Mouse (Mus musculus) hindbrain, embryonic 10.5 days (tissue): ENCODE results near the gene Hist1h4c. TPM values are rescaled to one million over a fixed set of nuclear protein-coding genes. Genes with fewer than 3 reads are reported as not detected.
"Not testable (repeated sequence)": the region's sequence is repeated elsewhere in the genome, so short reads cannot be mapped to it uniquely, and the experiment has no call there.

Experiments
- DNase-seq: peaks from one replicate; pipeline ENCODE4 v3.0.0-alpha.2; 2017; ENCODE audit warnings: low spot score
- H3K27ac ChIP-seq: fragments of 300-500 bp; sonication (generic); 2 replicates; pipeline ENCODE4 v1.5.1; 2016; ENCODE audit warnings: mild to moderate bottlenecking, moderate library complexity
- H3K27me3 ChIP-seq: fragments of 300-500 bp; sonication (generic); 2 replicates; pipeline ENCODE4 v1.6.1; 2016; ENCODE audit warnings: mild to moderate bottlenecking; ENCODE audit not compliant: poor library complexity, insufficient read depth, severe bottlenecking
- H3K36me3 ChIP-seq: fragments of 300-500 bp; sonication (generic); 2 replicates; pipeline ENCODE4 v1.6.1; 2016; ENCODE audit warnings: mild to moderate bottlenecking, moderate library complexity
- H3K4me1 ChIP-seq: fragments of 300-500 bp; sonication (generic); replicated peaks from 2 replicates; pipeline ENCODE4 v1.6.1; 2016; ENCODE audit warnings: mild to moderate bottlenecking
- H3K4me3 ChIP-seq: fragments of 300-500 bp; sonication (generic); 2 replicates; pipeline ENCODE4 v1.5.1; 2016; ENCODE audit warnings: mild to moderate bottlenecking, moderate library complexity
- H3K9me3 ChIP-seq: fragments of 300-500 bp; sonication (generic); 2 replicates; pipeline ENCODE4 v1.6.1; 2016; ENCODE audit warnings: mild to moderate bottlenecking, moderate library complexity
- WGBS: fragments of 180-500 bp; shearing (Covaris S2); methylation state at CpG from one replicate; pipeline ENCODE4 v1.1.7; 2016; 5-methylcytosine and 5-hydroxymethylcytosine counted together
- polyA plus RNA-seq: library from polyadenylated mRNA; unstranded; fragments of >200 nt; fragmentation: Nextera tagmentation; extraction: Ambion mirVana; gene quantifications from 2 replicates; pipeline ENCODE4 v1.2.1, GENCODE M21; 2016

Hist1h4c gene
- polyA plus RNA-seq, 1 experiment from 2014 or later, result 5.4 TPM

GRCm38 (mm10) chr13:23717593-23718245 lies 19.5 kb upstream of the Hist1h4c start:
- WGBS, result 11% methylated on average over 2 of the region's 2 CpGs
- not testable (repeated sequence) for H3K4me3 ChIP-seq, H3K27me3 ChIP-seq, H3K27ac ChIP-seq, H3K9me3 ChIP-seq, H3K36me3 ChIP-seq, DNase-seq
- H3K4me1 ChIP-seq, result peaks cover 10% of the 10 kb centered on the region

- no peaks in the 10 kb centered on the region for H3K27me3 ChIP-seq
- WGBS, result 53% methylated on average over 11 of the region's 11 CpGs
- H3K27ac ChIP-seq, result no peak overlapping the region
- H3K9me3 ChIP-seq, result 0 out of 2 replicates have a peak, but pooled peaks cover 4% of the 10 kb centered on the region
- H3K4me3 ChIP-seq, result no peak overlapping the region
- DNase-seq, result no peak
- peaks cover 10% of the 10 kb centered on the region for H3K4me1 ChIP-seq
- H3K36me3 ChIP-seq, result no peaks in the 10 kb centered on the region
These were observed 18.9 kb upstream of the Hist1h4c start for GRCm38 (mm10) chr13:23717176-23717575.

- no peaks in the 10 kb centered on the region for H3K36me3 ChIP-seq
- no peak overlapping the region for H3K4me3 ChIP-seq
- 90% methylated on average over 5 of the region's 5 CpGs for WGBS
- peaks cover under 1% of the 10 kb centered on the region; the same call in 1 of the 2 replicates for H3K27me3 ChIP-seq
- 0 out of 2 replicates have a peak, but pooled peaks cover 4% of the 10 kb centered on the region for H3K9me3 ChIP-seq
- no peak for DNase-seq
- H3K27ac ChIP-seq, result no peak overlapping the region
- H3K4me1 ChIP-seq, result peaks cover 10% of the 10 kb centered on the region
These were observed 18.2 kb upstream of the Hist1h4c start for GRCm38 (mm10) chr13:23716261-23717042.

GRCm38 (mm10) chr13:23710374-23711089 lies 12.3 kb upstream of the Hist1h4c start, which contains the start of gene Hfe:
Gene Hfe (minus strand): TSS chr13:23710854.
- H3K4me3 ChIP-seq, result peak within 1 kb of the TSS; percentile 46
- no peaks in the 10 kb centered on the region for H3K9me3 ChIP-seq
- DNase-seq, result peak; percentile 69
- H3K36me3 ChIP-seq, result no peaks in the 10 kb centered on the region
- H3K27ac ChIP-seq, result peak within 1 kb of the TSS; percentile 78
- peaks cover 31% of the 10 kb centered on the region for H3K4me1 ChIP-seq
- 4% methylated on average over 17 of the region's 17 CpGs for WGBS
- H3K27me3 ChIP-seq, result peaks cover 26% of the 10 kb centered on the region; the same call in 1 of the 2 replicates

- peak; percentile 49 for DNase-seq
- Histone ChIP-seq H3K27me3 (peaks cover 26% of the 10 kb centered on the region; the same call in 1 of the 2 replicates), H3K27ac (peak overlapping the region; percentile 78), H3K36me3 (no peaks in the 10 kb centered on the region), H3K4me1 (peaks cover 26% of the 10 kb centered on the region), H3K4me3 (peak overlapping the region; percentile 46), H3K9me3 (no peaks in the 10 kb centered on the region)
- 11% methylated on average over 15 of the region's 15 CpGs for WGBS
These were observed 11.6 kb upstream of the Hist1h4c start for GRCm38 (mm10) chr13:23709714-23710373.

- peaks cover 23% of the 10 kb centered on the region for H3K4me1 ChIP-seq
- no peak for DNase-seq
These were observed 10.4 kb upstream of the Hist1h4c start for GRCm38 (mm10) chr13:23708654-23709053.

GRCm38 (mm10) chr13:23708041-23708440 lies 9.8 kb upstream of the Hist1h4c start:
- Histone ChIP-seq H3K27me3 (peaks cover 29% of the 10 kb centered on the region; the same call in 1 of the 2 replicates), H3K4me3 (no peak overlapping the region), H3K36me3 (no peaks in the 10 kb centered on the region), H3K9me3 (no peaks in the 10 kb centered on the region), H3K4me1 (peaks cover 23% of the 10 kb centered on the region), H3K27ac (no peak overlapping the region)
- no peak for DNase-seq
- WGBS, result 82% methylated on average over 4 of the region's 4 CpGs

More at GRCm38 (mm10) chr13:23708654-23709053, 10.4 kb upstream of the Hist1h4c start:
- no peak overlapping the region for H3K27ac ChIP-seq
- no peaks in the 10 kb centered on the region for H3K9me3 ChIP-seq
- H3K36me3 ChIP-seq, result no peaks in the 10 kb centered on the region
- H3K4me3 ChIP-seq, result no peak overlapping the region
- peaks cover 29% of the 10 kb centered on the region; the same call in 1 of the 2 replicates for H3K27me3 ChIP-seq
- WGBS, result 80% methylated on average over 4 of the region's 4 CpGs

- Histone ChIP-seq H3K4me1 (peaks cover 23% of the 10 kb centered on the region), H3K27ac (no peak overlapping the region), H3K36me3 (no peaks in the 10 kb centered on the region), H3K9me3 (no peaks in the 10 kb centered on the region), H3K27me3 (peaks cover 29% of the 10 kb centered on the region; the same call in 1 of the 2 replicates), H3K4me3 (no peak overlapping the region)
- no peak for DNase-seq
- WGBS, result 93% methylated on average over 12 of the region's 12 CpGs
These were observed 8.5 kb upstream of the Hist1h4c start for GRCm38 (mm10) chr13:23706771-23707170.

- H3K27me3 ChIP-seq, result peaks cover 22% of the 10 kb centered on the region; the same call in 1 of the 2 replicates
- no peaks in the 10 kb centered on the region for H3K9me3 ChIP-seq
- H3K27ac ChIP-seq, result no peak overlapping the region
- peaks cover 26% of the 10 kb centered on the region for H3K4me1 ChIP-seq
- no peaks in the 10 kb centered on the region for H3K36me3 ChIP-seq
- no peak overlapping the region for H3K4me3 ChIP-seq
- DNase-seq, result no peak
- WGBS, result 91% methylated on average over 7 of the region's 7 CpGs
These were observed 7.6 kb upstream of the Hist1h4c start for GRCm38 (mm10) chr13:23705751-23706356.

- H3K36me3 ChIP-seq, H3K27ac ChIP-seq, H3K4me3 ChIP-seq, H3K9me3 ChIP-seq, DNase-seq: not testable (repeated sequence)
- 82% methylated on average over 2 of the region's 2 CpGs for WGBS
- Histone ChIP-seq H3K27me3 (peaks cover 12% of the 10 kb centered on the region; the same call in 1 of the 2 replicates), H3K4me1 (peaks cover 14% of the 10 kb centered on the region)
These were observed 4.5 kb upstream of the Hist1h4c start for GRCm38 (mm10) chr13:23702801-23703200.

- H3K9me3 ChIP-seq, result no peaks in the 10 kb centered on the region
- H3K27ac ChIP-seq, result no peak overlapping the region
- no peak for DNase-seq
- no peaks in the 10 kb centered on the region for H3K36me3 ChIP-seq
- 80% methylated on average over 4 of the region's 4 CpGs for WGBS
- peaks cover 6% of the 10 kb centered on the region; the same call in 1 of the 2 replicates for H3K27me3 ChIP-seq
- no peak overlapping the region for H3K4me3 ChIP-seq
- H3K4me1 ChIP-seq, result peaks cover 19% of the 10 kb centered on the region
These were observed 4.0 kb upstream of the Hist1h4c start for GRCm38 (mm10) chr13:23702220-23702619.
